Mouse (Mus musculus): ENCODE measurements around the gene Vmp1.

DNA sequence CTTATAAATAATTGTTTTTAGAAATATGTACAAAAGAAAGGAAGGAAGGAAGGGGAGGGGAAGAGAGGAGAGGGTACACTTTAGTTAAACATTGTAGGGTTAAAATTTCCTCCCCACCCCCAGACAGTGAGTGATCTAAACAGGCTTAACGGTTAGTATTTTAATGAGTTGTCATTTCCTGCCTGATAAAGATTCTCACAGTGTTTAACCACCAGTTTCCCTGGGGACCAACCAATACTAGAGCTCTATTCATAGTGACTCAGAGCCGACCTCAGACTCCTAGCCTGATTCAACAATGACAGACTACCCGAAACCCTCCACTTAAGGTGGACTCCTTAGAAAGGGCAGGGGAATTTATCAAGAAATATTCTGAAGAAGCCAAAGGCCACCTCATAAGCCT is 90.6 kb downstream of the Vmp1 start:
- TF ChIP-seq HCFC1 (IDR thresholded peaks at IDR 0.05; ENCODE audit: low read depth, low read length): 0 out of 2 replicates have a peak, but pooled peaks have one; percentile 46
- peak; percentile 50; the same call in 1 of the 2 replicates for TF ChIP-seq POLR2A (IDR thresholded peaks at IDR 0.05; ENCODE audit: low read depth, low read length)
- TF ChIP-seq E2F4 (IDR thresholded peaks at IDR 0.05; ENCODE audit: insufficient replicate concordance, low read depth, low read length): peak; percentile 72; the same call in 1 of the 2 replicates
- TF ChIP-seq ETS1 (conservative IDR thresholded peaks at IDR 0.05; ENCODE audit: low read depth, low read length): peak; percentile 98
- no peak for TF ChIP-seq CTCF (conservative IDR thresholded peaks at IDR 0.05 in 1 of 2, IDR thresholded peaks at IDR 0.05 in 1 of 2; ENCODE audit: low read depth in 2 of 2, low read length in 2 of 2)
- TF ChIP-seq RCOR1 (conservative IDR thresholded peaks at IDR 0.05; ENCODE audit: low read depth, low read length): no peak
- peak; percentile 97 for TF ChIP-seq EP300 (IDR thresholded peaks at IDR 0.05; ENCODE audit: low read length)
- no peak for TF ChIP-seq ZMIZ1 (IDR thresholded peaks at IDR 0.05; ENCODE audit: low read depth, low read length)
- TF ChIP-seq USF2 (conservative IDR thresholded peaks at IDR 0.05; ENCODE audit: low read depth, low read length): no peak
- TF ChIP-seq GABPA (IDR thresholded peaks at IDR 0.05; ENCODE audit: insufficient replicate concordance, low read depth, low read length): no peak
- no peak for TF ChIP-seq PAX5 (IDR thresholded peaks at IDR 0.05; ENCODE audit: low read length)

Measured in CH12.LX (cell line).